Mouse (Mus musculus) forebrain, embryonic 15.5 days (tissue): ENCODE data around the gene Dlec1. TPM values are rescaled to one million over a fixed set of nuclear protein-coding genes. Genes with fewer than 3 reads are reported as not detected.

Experiments
- ATAC-seq: fragments of 200-750 bp; cut with Nextera tagmentation; replicated peaks from 2 replicates; pipeline ENCODE4 v1.8.0; 2017; ENCODE audit warnings: mild to moderate bottlenecking, moderate TSS enrichment, moderate library complexity
- H3K27ac ChIP-seq: fragments of 300-500 bp; sonication (generic); replicated peaks from 2 replicates; pipeline ENCODE4 v1.5.1; 2015; ENCODE audit warnings: mild to moderate bottlenecking, inconsistent platforms
- H3K27me3 ChIP-seq: fragments of 300-500 bp; sonication (generic); 2 replicates; pipeline ENCODE4 v1.6.1; 2015; ENCODE audit warnings: inconsistent platforms
- H3K36me3 ChIP-seq: fragments of 300-500 bp; sonication (generic); 2 replicates; pipeline ENCODE4 v1.6.1; 2015; ENCODE audit warnings: mild to moderate bottlenecking, inconsistent platforms
- H3K4me1 ChIP-seq: fragments of 300-500 bp; sonication (generic); 2 replicates; pipeline ENCODE4 v1.6.1; 2015; ENCODE audit warnings: inconsistent platforms
- H3K4me2 ChIP-seq: fragments of 300-500 bp; sonication (generic); replicated peaks from 2 replicates; pipeline ENCODE4 v1.6.1; 2015; ENCODE audit warnings: mild to moderate bottlenecking, inconsistent platforms
- H3K4me3 ChIP-seq: fragments of 300-500 bp; sonication (generic); 2 replicates; pipeline ENCODE4 v1.5.1; 2015; ENCODE audit warnings: mild to moderate bottlenecking, inconsistent platforms
- H3K9ac ChIP-seq: fragments of 300-500 bp; sonication (generic); replicated peaks from 2 replicates; pipeline ENCODE4 v1.6.1; 2015; ENCODE audit warnings: mild to moderate bottlenecking, inconsistent platforms
- H3K9me3 ChIP-seq: fragments of 300-500 bp; sonication (generic); 2 replicates; pipeline ENCODE4 v1.6.1; 2016; ENCODE audit warnings: inconsistent platforms
- WGBS: fragments of 180-500 bp; shearing (Covaris S2); methylation state at CpG from one replicate; pipeline ENCODE4 v1.1.7; 2015; ENCODE audit warnings: mixed read lengths; 5-methylcytosine and 5-hydroxymethylcytosine counted together
- polyA plus RNA-seq: library from polyadenylated mRNA; unstranded; fragments of >200 nt; fragmentation: Nextera tagmentation; extraction: Ambion mirVana; gene quantifications from 2 replicates; pipeline ENCODE4 v1.2.1, GENCODE M21; 2015

Gene Dlec1
- polyA plus RNA-seq, 1 experiment from 2014 or later: 0.36 TPM

- Histone ChIP-seq H3K4me1 (no peaks in the 10 kb centered on the region), H3K9me3 (no peaks in the 10 kb centered on the region), H3K27ac (no peak overlapping the region), H3K27me3 (no peaks in the 10 kb centered on the region), H3K4me3 (no peak overlapping the region), H3K4me2 (no peak overlapping the region), H3K36me3 (no peaks in the 10 kb centered on the region), H3K9ac (no peak overlapping the region)
- 36% methylated on average over 11 of the region's 11 CpGs for WGBS
- ATAC-seq: no peak
Measured at GRCm38 (mm10) chr9:119192202-119192990, 90.1 kb downstream of the Dlec1 start.

Other genes starting within 250 kb of the Dlec1 start
- gene Ctdspl, start 176.0 kb upstream of the Dlec1 start, polyA plus RNA-seq: 5.6 and 7.7 TPM in 2 replicates
- 2.1 and 2.7 TPM in 2 replicates for gene Vill, start 49.7 kb upstream of the Dlec1 start, polyA plus RNA-seq
- gene Plcd1, start 9.0 kb upstream of the Dlec1 start, polyA plus RNA-seq: 11.7 and 14.6 TPM in 2 replicates
- gene Acaa1b, start 54.6 kb downstream of the Dlec1 start, polyA plus RNA-seq: 1.4 and 1.8 TPM in 2 replicates
- not detected in 2 replicates for gene Gm47289, start 56.7 kb downstream of the Dlec1 start, polyA plus RNA-seq
- gene Slc22a13, start 106.6 kb downstream of the Dlec1 start, polyA plus RNA-seq: 0.11 TPM in 1 of 2 replicates, not detected in the other
- gene Oxsr1, start 219.9 kb downstream of the Dlec1 start, polyA plus RNA-seq: 13.8 and 14.1 TPM in 2 replicates
- 105 and 111 TPM in 2 replicates for gene Acaa1a, start 237.2 kb downstream of the Dlec1 start, polyA plus RNA-seq
- gene Myd88, start 238.9 kb downstream of the Dlec1 start, polyA plus RNA-seq: 4.7 and 4.8 TPM in 2 replicates